Mouse (Mus musculus): Measurements from ENCODE around the gene Jakmip3.
A peak's percentile ranks its signal among the peaks of the same experiment; 100 is the strongest.

Gene Jakmip3

DNA sequence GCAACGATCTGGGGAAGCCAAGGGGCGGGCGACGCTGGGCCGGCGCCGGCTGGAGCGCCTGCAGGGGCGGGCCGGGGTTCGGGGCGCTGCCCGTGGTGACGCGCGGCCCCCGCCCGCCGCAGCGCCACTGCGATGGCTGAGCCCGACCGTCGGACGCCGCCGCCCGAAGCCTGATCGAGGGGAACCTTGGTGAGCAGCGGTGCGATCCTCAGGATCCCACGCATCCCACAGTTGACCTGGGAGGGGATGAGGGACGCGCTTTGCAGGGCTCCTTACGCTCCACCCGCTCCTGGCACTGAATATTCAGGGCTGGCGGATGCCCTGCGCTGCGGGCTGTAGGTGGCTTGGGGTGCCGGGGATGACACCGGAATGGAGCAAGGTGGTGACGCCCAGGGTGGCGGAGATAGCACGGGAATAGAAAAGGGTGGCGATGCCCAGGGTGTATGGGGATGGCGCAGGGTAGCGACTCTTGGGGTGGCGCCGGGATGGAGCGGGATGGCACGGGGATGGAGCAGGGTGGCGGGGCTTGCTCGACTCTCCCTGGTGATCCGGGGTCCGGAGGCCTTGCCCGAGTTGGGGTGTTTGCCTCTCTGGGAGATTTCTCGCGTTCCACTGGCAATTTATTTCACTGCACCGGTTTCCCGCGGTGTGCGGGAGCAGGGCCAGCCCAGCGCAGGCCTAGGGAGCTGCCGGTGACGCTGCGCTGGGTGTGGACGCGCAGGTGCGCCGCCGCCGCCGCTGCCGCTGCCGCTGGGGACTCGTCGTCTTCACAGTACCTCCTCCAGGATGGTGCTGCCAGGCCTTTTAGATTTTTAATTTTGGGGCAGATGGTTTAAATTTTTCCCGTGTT lies at the start of gene Jakmip3:
TSS of gene Jakmip3 (plus strand) at position 119 of the 850 bp plus-strand sequence.
- peak; percentile 48 to 53 for DNase-seq (ENCODE audit: low spot score in 2 of 2)

- DNase-seq (ENCODE audit: low spot score in 2 of 2): no peak
Observed at GRCm38 (mm10) chr7:138898122-138898521, 42.4 kb upstream of the Jakmip3 start.

DNA sequence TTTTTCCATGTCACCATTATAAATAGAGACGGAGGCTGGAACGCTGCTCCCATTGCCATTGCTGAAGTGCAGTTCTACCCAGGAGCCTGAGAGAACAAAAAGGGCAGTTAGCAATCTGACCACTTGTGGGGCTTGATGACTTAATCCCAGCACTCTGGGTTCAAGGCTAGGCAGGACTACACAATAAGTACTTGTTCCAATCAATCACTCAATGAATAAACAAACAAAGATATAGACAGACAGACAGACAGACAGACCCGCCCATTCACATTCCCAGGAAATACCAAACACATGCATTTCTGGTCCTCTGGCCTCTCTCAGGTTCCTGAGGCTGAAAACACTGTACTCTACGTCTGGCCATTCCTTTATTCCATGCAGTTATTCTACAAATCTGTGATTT lies 41.8 kb upstream of the Jakmip3 start:
- no peak for DNase-seq (ENCODE audit: low spot score in 2 of 2)

DNA sequence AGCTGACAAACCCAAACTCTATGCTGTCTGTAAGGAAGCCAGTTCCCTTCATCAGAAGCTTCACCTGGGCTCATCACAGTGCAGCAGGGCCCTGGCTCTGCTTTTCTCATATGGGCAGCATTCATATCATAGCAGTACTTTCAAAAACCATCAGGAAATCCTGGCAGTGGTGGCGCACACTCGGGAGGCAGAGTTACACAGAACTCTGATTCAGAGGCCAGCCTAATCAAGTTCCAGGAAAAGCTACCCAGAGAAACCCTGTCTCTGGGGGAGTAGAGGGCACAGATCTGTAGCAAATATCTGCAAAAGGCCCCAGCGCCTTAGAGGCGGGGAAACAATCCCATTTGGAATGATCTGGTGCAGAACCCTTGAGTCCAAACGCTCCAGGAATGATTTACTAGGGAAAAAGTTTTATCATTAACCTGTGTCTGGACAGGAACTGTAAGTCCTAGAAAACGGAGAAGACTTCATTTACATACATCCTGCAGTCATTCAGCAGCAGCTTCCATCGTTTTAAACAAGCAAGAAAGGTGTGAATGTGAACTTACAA lies 36.6 kb upstream of the Jakmip3 start:
- no peak for DNase-seq (ENCODE audit: low spot score in 2 of 2)

GRCm38 (mm10) chr7:138906441-138906840 lies 34.1 kb upstream of the Jakmip3 start:
- DNase-seq (ENCODE audit: low spot score in 2 of 2): no peak

DNA sequence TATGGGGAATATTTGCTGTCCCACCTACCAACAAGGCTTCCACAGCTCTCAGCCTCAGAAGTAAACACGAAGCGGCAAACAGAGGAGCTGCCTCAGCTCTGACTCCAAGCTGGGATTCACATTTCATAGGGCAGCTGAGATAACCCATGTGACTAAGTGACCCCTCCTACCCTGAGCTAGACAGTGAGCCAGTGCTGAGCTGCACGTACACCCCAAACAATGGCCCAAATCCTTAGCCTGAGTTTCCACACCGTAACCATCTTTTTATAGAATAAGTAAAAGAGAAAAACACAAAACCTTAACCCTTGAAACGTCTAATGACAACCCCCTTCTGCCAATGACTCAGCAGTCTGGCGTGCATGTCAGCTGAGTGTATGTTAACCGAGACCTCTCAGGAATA lies 33.5 kb upstream of the Jakmip3 start:
- no peak for DNase-seq (ENCODE audit: low spot score in 2 of 2)

GRCm38 (mm10) chr7:138907976-138908375 lies 32.6 kb upstream of the Jakmip3 start:
- DNase-seq (ENCODE audit: low spot score in 2 of 2): no peak

DNA sequence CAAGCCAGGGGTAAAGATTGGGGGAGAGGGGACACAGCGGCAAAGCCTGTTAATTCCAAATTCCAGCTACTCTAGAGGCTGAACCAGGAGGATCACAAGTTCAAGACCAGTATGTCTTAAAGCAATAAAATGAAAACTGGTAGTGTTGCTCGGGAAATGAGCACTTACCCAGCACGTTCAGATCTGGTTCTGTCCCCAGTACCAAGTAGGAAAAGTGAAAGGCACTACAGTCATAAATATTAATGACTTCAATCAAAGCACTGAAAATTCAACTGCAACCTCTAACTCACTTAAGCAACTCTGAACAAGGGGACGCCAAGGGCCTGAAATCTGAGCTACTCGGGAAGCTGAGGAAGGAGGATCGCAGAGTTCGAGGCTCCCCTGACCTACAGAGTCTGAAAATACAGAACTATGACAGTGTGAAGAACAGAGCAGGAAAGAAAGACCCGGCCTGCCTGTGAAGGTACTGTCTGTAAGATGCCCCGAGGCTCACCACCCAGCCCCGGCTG lies 31.7 kb upstream of the Jakmip3 start:
- DNase-seq (ENCODE audit: low spot score in 2 of 2): no peak

DNA sequence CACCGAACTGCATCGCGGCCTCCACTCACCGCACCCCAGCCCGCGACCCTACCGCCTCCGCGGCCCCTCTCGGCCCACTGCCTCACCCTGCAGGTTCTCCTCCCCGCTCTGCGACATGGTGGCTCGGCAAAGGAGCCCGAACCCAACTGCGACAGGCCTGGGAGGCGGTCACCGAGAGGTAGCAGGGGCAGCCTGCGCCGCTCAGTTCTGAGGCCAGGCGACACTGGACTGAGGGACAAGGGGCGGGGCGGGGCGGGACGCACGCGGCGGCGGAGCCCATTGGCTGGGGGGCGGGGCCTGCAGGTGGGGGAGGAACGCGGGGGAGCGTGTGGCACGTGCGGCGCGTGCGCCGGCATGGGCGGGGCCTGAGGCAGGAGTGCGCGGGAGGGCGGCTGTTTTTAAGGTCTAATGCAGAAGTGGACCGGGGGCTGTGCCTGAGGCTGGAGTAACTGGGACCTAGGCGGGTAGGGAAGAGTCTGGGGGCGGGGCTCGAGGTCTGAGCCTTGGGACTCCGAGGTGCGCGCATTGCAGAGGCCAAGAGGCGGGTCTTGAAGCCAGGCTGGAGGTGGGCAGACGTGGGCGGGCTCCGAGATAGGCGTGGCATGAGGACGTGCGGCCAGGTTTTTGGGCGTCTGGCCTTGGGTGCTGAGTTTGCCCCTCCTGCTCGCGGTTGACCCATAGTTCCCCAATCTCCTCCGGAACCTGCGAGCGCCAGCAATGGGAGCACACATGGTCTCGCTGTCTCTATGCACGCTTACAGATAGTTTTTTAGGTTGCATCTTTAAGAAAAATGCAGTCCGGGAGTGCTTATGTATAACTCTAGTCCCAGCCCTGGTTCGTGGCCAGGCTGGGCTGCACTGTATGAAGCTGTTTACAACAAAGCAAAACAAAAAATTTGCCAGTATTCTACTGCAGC lies 31.0 kb upstream of the Jakmip3 start, which contains the start of gene Bnip3:
TSS of gene Bnip3 (minus strand) at position 243 of the 916 bp plus-strand sequence.
- DNase-seq (ENCODE audit: low spot score in 2 of 2): peak; percentile 65 to 76

DNA sequence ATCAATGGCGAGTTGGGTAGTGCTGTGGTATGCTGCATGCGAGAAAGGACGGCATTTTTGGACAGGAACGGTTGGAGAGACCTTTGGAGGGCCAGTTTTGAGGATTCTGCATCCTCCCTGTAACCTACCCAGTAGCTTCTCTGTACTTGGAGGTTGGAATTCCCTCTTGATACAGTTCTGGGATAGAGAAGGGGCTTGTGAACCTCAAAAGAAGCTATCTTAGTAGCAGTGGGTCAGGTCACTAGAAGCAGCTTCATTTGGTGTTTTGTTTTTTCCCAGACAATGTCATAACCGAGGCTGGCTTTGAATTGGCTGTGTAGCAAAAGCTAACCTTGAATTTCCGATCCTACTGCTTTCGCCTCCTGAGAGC lies 30.4 kb upstream of the Jakmip3 start:
- no peak for DNase-seq (ENCODE audit: low spot score in 2 of 2)

- no peak for DNase-seq (ENCODE audit: low spot score in 2 of 2)
Observed at GRCm38 (mm10) chr7:138913616-138914015, 26.9 kb upstream of the Jakmip3 start.

- DNase-seq (ENCODE audit: low spot score in 2 of 2): no peak
Observed at GRCm38 (mm10) chr7:138919156-138919944, 21.2 kb upstream of the Jakmip3 start.

DNA sequence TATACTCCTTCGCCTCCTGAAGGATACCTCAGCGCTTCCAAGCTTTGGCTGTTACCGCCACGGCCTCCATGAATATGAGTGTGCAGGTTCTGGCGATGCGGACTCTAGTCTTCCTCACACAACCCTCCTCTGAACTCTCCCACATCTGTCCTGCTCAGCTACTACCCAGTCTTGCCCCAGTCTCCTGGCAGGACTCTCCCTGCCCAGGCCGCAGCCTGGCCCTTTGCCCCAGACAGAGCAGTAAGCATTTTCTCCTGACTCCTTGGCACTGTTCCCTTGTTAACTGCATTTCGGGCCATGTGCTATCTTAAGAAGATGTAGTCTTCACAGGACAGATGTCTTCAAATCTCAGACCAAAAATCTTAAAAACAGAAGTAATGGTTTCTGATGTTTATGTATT lies 18.9 kb upstream of the Jakmip3 start:
- no peak for DNase-seq (ENCODE audit: low spot score in 2 of 2)

DNA sequence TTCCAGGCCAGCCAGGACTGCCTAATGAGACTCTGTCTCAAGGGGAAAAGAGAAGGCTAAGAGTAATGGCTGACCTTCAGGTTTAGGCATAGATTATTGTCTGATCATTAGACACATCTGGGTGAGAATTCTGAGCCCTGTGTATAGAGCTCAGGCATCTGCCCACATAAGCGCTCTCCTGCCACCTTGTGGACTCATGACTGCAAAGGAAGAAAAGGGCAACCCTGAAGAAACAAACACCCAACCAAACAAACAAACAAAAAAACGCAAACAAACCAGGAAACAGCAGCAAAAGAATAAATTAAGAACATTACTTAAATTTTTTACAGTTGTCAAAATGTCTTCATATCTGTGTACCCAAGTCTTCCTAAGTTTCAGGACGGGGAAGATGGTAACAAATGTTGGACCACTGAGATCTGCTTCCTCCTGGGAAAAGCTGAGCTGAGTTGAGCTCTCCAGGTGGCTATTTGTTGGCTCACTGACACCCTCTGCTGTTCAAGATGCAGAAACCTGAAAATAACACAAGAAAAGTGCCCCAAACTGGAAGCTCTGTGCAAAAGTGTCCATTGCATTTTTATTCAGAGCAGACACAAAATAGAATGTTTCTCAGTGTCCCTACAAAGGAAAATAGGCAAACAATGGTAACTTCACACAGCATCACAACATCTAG lies 16.6 kb upstream of the Jakmip3 start:
- no peak for DNase-seq (ENCODE audit: low spot score in 2 of 2)

DNA sequence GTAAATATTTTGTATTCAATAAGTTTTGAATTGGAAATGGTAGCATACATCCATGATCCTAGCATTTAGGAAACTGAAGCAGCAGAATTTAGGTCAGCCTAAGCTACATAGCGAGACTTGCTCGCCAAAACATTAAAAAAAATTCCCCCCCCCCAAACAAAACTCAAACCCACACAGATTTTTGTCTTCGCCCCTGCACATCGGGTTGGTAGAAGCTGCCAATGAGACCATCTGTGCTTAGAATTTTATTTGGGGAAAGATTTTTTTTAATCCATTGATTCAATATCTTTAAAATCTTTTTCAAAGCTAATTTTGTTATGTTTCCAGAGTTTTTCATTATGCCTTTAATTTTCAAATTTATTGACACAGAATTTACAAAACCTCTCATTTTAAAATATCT lies 12.1 kb upstream of the Jakmip3 start:
- DNase-seq (ENCODE audit: low spot score in 2 of 2): no peak

- no peak for DNase-seq (ENCODE audit: low spot score in 2 of 2)
Observed at GRCm38 (mm10) chr7:138934523-138934922, 6.0 kb upstream of the Jakmip3 start.

GRCm38 (mm10) chr7:138938991-138939390 lies 1.5 kb upstream of the Jakmip3 start:
- DNase-seq (ENCODE audit: low spot score in 2 of 2): no peak

- peak; percentile 64 to 72 for DNase-seq (ENCODE audit: low spot score in 2 of 2)
Observed at GRCm38 (mm10) chr7:138940256-138940611, 296 bp upstream of the Jakmip3 start.

- DNase-seq (ENCODE audit: low spot score in 2 of 2): no peak
Observed at GRCm38 (mm10) chr7:138941571-138941970, 1.0 kb downstream of the Jakmip3 start.

GRCm38 (mm10) chr7:138942301-138942700 lies 1.8 kb downstream of the Jakmip3 start:
- no peak for DNase-seq (ENCODE audit: low spot score in 2 of 2)

GRCm38 (mm10) chr7:138945668-138946067 lies 5.1 kb downstream of the Jakmip3 start:
- DNase-seq (ENCODE audit: low spot score in 2 of 2): no peak

All from frontal cortex, postnatal 14 days (tissue).